Mouse (Mus musculus): ENCODE measurements around the gene Rbm45. TPM values are rescaled to one million over a fixed set of nuclear protein-coding genes. Genes with fewer than 3 reads are reported as not detected.

Gene Rbm45
- polyA plus RNA-seq, 1 experiment from 2014 or later = 6.3 TPM

GRCm38 (mm10) chr2:76406937-76407441 lies 37.2 kb downstream of the Rbm45 start:
- peak overlapping the region; percentile 54 for H3K9ac ChIP-seq (replicated peaks)
- H3K27me3 ChIP-seq (ENCODE audit: insufficient read depth, low read length) = peaks cover 36% of the 10 kb centered on the region
- TF ChIP-seq CTCF (IDR thresholded peaks at IDR 0.05; ENCODE audit: low read depth) (no peak), EP300 (IDR thresholded peaks at IDR 0.05; ENCODE audit: low read depth) (no peak)
- H3K27ac ChIP-seq (ENCODE audit: low read depth) = no peak overlapping the region
- under 1% methylated on average over 48 of the region's 49 CpGs for WGBS (ENCODE audit: insufficient replicate concordance)
- H3K4me2 ChIP-seq (ENCODE audit: low read depth, low read length) = peak overlapping the region; percentile 95
- H3K4me3 ChIP-seq (ENCODE audit: low read depth, low read length) = peak overlapping the region; percentile 63
- no peaks in the 10 kb centered on the region for H3K36me3 ChIP-seq (replicated peaks; ENCODE audit: insufficient read depth, low read length)
- peaks cover 8% of the 10 kb centered on the region for H3K4me1 ChIP-seq (ENCODE audit: insufficient read depth)
- peak; percentile 25 for ATAC-seq
- no peaks in the 10 kb centered on the region for H3K9me3 ChIP-seq (ENCODE audit: low read length)
- DNase-seq = peak; percentile 31

GRCm38 (mm10) chr2:76409526-76409925 lies 39.7 kb downstream of the Rbm45 start:
- TF ChIP-seq EP300 (IDR thresholded peaks at IDR 0.05; ENCODE audit: low read depth) (no peak), CTCF (IDR thresholded peaks at IDR 0.05; ENCODE audit: low read depth) (no peak)
- Histone ChIP-seq H3K9ac (replicated peaks) (no peak overlapping the region), H3K4me1 (ENCODE audit: insufficient read depth) (peaks cover 8% of the 10 kb centered on the region), H3K9me3 (ENCODE audit: low read length) (no peaks in the 10 kb centered on the region), H3K27me3 (ENCODE audit: insufficient read depth, low read length) (peaks cover 29% of the 10 kb centered on the region), H3K4me3 (ENCODE audit: low read depth, low read length) (no peak overlapping the region), H3K27ac (ENCODE audit: low read depth) (no peak overlapping the region), H3K36me3 (replicated peaks; ENCODE audit: insufficient read depth, low read length) (no peaks in the 10 kb centered on the region), H3K4me2 (ENCODE audit: low read depth, low read length) (no peak overlapping the region)
- 60% methylated on average over 1 of the region's 1 CpGs for WGBS (ENCODE audit: insufficient replicate concordance)
- ATAC-seq (no peak), DNase-seq (no peak)

- Histone ChIP-seq H3K27me3 (ENCODE audit: insufficient read depth, low read length) (peaks cover 25% of the 10 kb centered on the region), H3K9me3 (ENCODE audit: low read length) (no peaks in the 10 kb centered on the region), H3K4me2 (ENCODE audit: low read depth, low read length) (no peak overlapping the region), H3K27ac (ENCODE audit: low read depth) (no peak overlapping the region), H3K4me3 (ENCODE audit: low read depth, low read length) (no peak overlapping the region), H3K36me3 (replicated peaks; ENCODE audit: insufficient read depth, low read length) (no peaks in the 10 kb centered on the region), H3K9ac (replicated peaks) (no peak overlapping the region), H3K4me1 (ENCODE audit: insufficient read depth) (peaks cover 8% of the 10 kb centered on the region)
- no peak for DNase-seq
- 70% methylated on average over 2 of the region's 2 CpGs for WGBS (ENCODE audit: insufficient replicate concordance)
- TF ChIP-seq EP300 (IDR thresholded peaks at IDR 0.05; ENCODE audit: low read depth) (no peak), CTCF (IDR thresholded peaks at IDR 0.05; ENCODE audit: low read depth) (no peak)
- no peak for ATAC-seq
Observed at GRCm38 (mm10) chr2:76409986-76410385, 40.2 kb downstream of the Rbm45 start.

- DNase-seq = no peak
- no peak overlapping the region for H3K27ac ChIP-seq (ENCODE audit: low read depth)
- TF ChIP-seq EP300 (IDR thresholded peaks at IDR 0.05; ENCODE audit: low read depth) (no peak), CTCF (IDR thresholded peaks at IDR 0.05; ENCODE audit: low read depth) (no peak)
- 72% methylated on average over 2 of the region's 2 CpGs for WGBS (ENCODE audit: insufficient replicate concordance)
- H3K27me3 ChIP-seq (ENCODE audit: insufficient read depth, low read length) = peaks cover 3% of the 10 kb centered on the region
- H3K9me3 ChIP-seq (ENCODE audit: low read length) = no peaks in the 10 kb centered on the region
- no peak overlapping the region for H3K9ac ChIP-seq (replicated peaks)
- no peaks in the 10 kb centered on the region for H3K36me3 ChIP-seq (replicated peaks; ENCODE audit: insufficient read depth, low read length)
- H3K4me2 ChIP-seq (ENCODE audit: low read depth, low read length) = no peak overlapping the region
- no peak overlapping the region for H3K4me3 ChIP-seq (ENCODE audit: low read depth, low read length)
- no peak for ATAC-seq
- H3K4me1 ChIP-seq (ENCODE audit: insufficient read depth) = no peaks in the 10 kb centered on the region
Observed at GRCm38 (mm10) chr2:76412924-76413323, 43.1 kb downstream of the Rbm45 start.

- Histone ChIP-seq H3K36me3 (replicated peaks; ENCODE audit: insufficient read depth, low read length) (no peaks in the 10 kb centered on the region), H3K9me3 (ENCODE audit: low read length) (no peaks in the 10 kb centered on the region), H3K27me3 (ENCODE audit: insufficient read depth, low read length) (no peaks in the 10 kb centered on the region), H3K9ac (replicated peaks) (no peak overlapping the region), H3K4me2 (ENCODE audit: low read depth, low read length) (no peak overlapping the region), H3K4me3 (ENCODE audit: low read depth, low read length) (no peak overlapping the region), H3K27ac (ENCODE audit: low read depth) (no peak overlapping the region), H3K4me1 (ENCODE audit: insufficient read depth) (no peaks in the 10 kb centered on the region)
- no peak for DNase-seq
- ATAC-seq = peak; percentile 45; the same call in 1 of the 2 replicates
- 86% methylated on average over 14 of the region's 14 CpGs for WGBS (ENCODE audit: insufficient replicate concordance)
- no peak for TF ChIP-seq EP300 (IDR thresholded peaks at IDR 0.05; ENCODE audit: low read depth)
- no peak for TF ChIP-seq CTCF (IDR thresholded peaks at IDR 0.05; ENCODE audit: low read depth)
Observed at GRCm38 (mm10) chr2:76417446-76418141, 47.8 kb downstream of the Rbm45 start.

GRCm38 (mm10) chr2:76418142-76418518 lies 48.3 kb downstream of the Rbm45 start:
- H3K9ac ChIP-seq (replicated peaks) = no peak overlapping the region

More at GRCm38 (mm10) chr2:76418142-76418518, 48.3 kb downstream of the Rbm45 start:
- H3K4me2 ChIP-seq (ENCODE audit: low read depth, low read length) = no peak overlapping the region
- no peaks in the 10 kb centered on the region for H3K27me3 ChIP-seq (ENCODE audit: insufficient read depth, low read length)
- TF ChIP-seq EP300 (IDR thresholded peaks at IDR 0.05; ENCODE audit: low read depth) = no peak
- no peak for TF ChIP-seq CTCF (IDR thresholded peaks at IDR 0.05; ENCODE audit: low read depth)
- ATAC-seq (no peak), DNase-seq (no peak)
- no peaks in the 10 kb centered on the region for H3K4me1 ChIP-seq (ENCODE audit: insufficient read depth)
- H3K36me3 ChIP-seq (replicated peaks; ENCODE audit: insufficient read depth, low read length) = no peaks in the 10 kb centered on the region
- H3K27ac ChIP-seq (ENCODE audit: low read depth) = no peak overlapping the region
- WGBS (ENCODE audit: insufficient replicate concordance) = 83% methylated on average over 3 of the region's 3 CpGs
- no peaks in the 10 kb centered on the region for H3K9me3 ChIP-seq (ENCODE audit: low read length)
- H3K4me3 ChIP-seq (ENCODE audit: low read depth, low read length) = no peak overlapping the region
